Mouse (Mus musculus) forebrain, embryonic 14.5 days (tissue): ENCODE measurements around the gene Cope. TPM values are rescaled to one million over a fixed set of nuclear protein-coding genes. Genes with fewer than 3 reads are reported as not detected.

Experiments
- ATAC-seq: fragments of 200-750 bp; cut with Nextera tagmentation; 2 replicates; pipeline ENCODE4 v1.8.0; 2017; ENCODE audit warnings: mild to moderate bottlenecking, moderate library complexity
- DNase-seq: peaks from one replicate; pipeline ENCODE4 v3.0.0-alpha.2; 2015; ENCODE audit warnings: low spot score
- H3K27ac ChIP-seq: fragments of 300-500 bp; sonication (generic); 2 replicates; pipeline ENCODE4 v1.5.1; 2014; ENCODE audit warnings: low read depth, mild to moderate bottlenecking, control low read depth, low read length, moderate library complexity
- H3K27me3 ChIP-seq: fragments of 300-500 bp; sonication (generic); replicated peaks from 2 replicates; pipeline ENCODE4 v1.6.1; 2014; ENCODE audit warnings: low read length, control low read depth, mixed read lengths; ENCODE audit not compliant: control insufficient read depth, insufficient read depth
- H3K36me3 ChIP-seq: fragments of 300-500 bp; sonication (generic); 2 replicates; pipeline ENCODE4 v1.6.1; 2014; ENCODE audit warnings: low read length, control low read depth; ENCODE audit not compliant: control insufficient read depth, insufficient read depth
- H3K4me1 ChIP-seq: fragments of 300-500 bp; sonication (generic); 2 replicates; pipeline ENCODE4 v1.6.1; 2014; ENCODE audit warnings: antibody characterized with exemption, low read length, control low read depth; ENCODE audit not compliant: control insufficient read depth, insufficient read depth
- H3K4me2 ChIP-seq: fragments of 300-500 bp; sonication (generic); 2 replicates; pipeline ENCODE4 v1.6.1; 2014; ENCODE audit warnings: mild to moderate bottlenecking, control low read depth, low read length
- H3K4me3 ChIP-seq: fragments of 300-500 bp; sonication (generic); 2 replicates; pipeline ENCODE4 v1.5.1; 2014; ENCODE audit warnings: low read depth, low read length, control low read depth
- H3K9ac ChIP-seq: fragments of 300-500 bp; sonication (generic); 2 replicates; pipeline ENCODE4 v1.6.1; 2014; ENCODE audit warnings: mild to moderate bottlenecking, low read length, control low read depth, moderate library complexity
- H3K9me3 ChIP-seq: fragments of 300-500 bp; sonication (generic); replicated peaks from 2 replicates; pipeline ENCODE4 v1.6.1; 2016; ENCODE audit warnings: low read length, control low read depth, mixed read lengths; ENCODE audit not compliant: control insufficient read depth
- WGBS: fragments of 180-500 bp; shearing (Covaris S2); extraction: QIAGEN DNeasy Blood & Tissue Kit; methylation state at CpG from one replicate; pipeline ENCODE4 v1.1.7; 2014; 5-methylcytosine and 5-hydroxymethylcytosine counted together
- polyA plus RNA-seq: library from polyadenylated mRNA; unstranded; fragments of >200 nt; fragmentation: Nextera tagmentation; extraction: Ambion mirVana; gene quantifications from 2 replicates; pipeline ENCODE4 v1.2.1, GENCODE M21; 2014

The Cope gene
- polyA plus RNA-seq, 1 experiment from 2014 or later = 332 TPM

GRCm38 (mm10) chr8:70351035-70351999 lies 49.0 kb downstream of the Cope start:
- Histone ChIP-seq H3K4me3 (peak overlapping the region; percentile 100), H3K9me3 (no peaks in the 10 kb centered on the region), H3K4me2 (peak overlapping the region; percentile 99), H3K27me3 (no peaks in the 10 kb centered on the region), H3K9ac (peak overlapping the region; percentile 97), H3K27ac (no peak overlapping the region), H3K4me1 (peaks cover 25% of the 10 kb centered on the region), H3K36me3 (peaks cover 25% of the 10 kb centered on the region)
- ATAC-seq (no peak), DNase-seq (no peak)
- 56% methylated on average over 15 of the region's 15 CpGs for WGBS

- peak overlapping the region; percentile 97 for H3K9ac ChIP-seq
- H3K4me2 ChIP-seq = peak overlapping the region; percentile 99
- WGBS = 24% methylated on average over 3 of the region's 3 CpGs
- H3K4me3 ChIP-seq = peak overlapping the region; percentile 100
- ATAC-seq (no peak), DNase-seq (no peak)
- peaks cover 25% of the 10 kb centered on the region for H3K4me1 ChIP-seq
- H3K9me3 ChIP-seq = no peaks in the 10 kb centered on the region
- no peaks in the 10 kb centered on the region for H3K27me3 ChIP-seq
- peaks cover 21% of the 10 kb centered on the region for H3K36me3 ChIP-seq
- no peak overlapping the region for H3K27ac ChIP-seq
Observed at GRCm38 (mm10) chr8:70352000-70352384, 49.7 kb downstream of the Cope start.

- peak overlapping the region; percentile 97 for H3K9ac ChIP-seq
- H3K27ac ChIP-seq = peak overlapping the region; percentile 82
- peaks cover 21% of the 10 kb centered on the region for H3K36me3 ChIP-seq
- H3K27me3 ChIP-seq = no peaks in the 10 kb centered on the region
- no peaks in the 10 kb centered on the region for H3K9me3 ChIP-seq
- peaks cover 25% of the 10 kb centered on the region for H3K4me1 ChIP-seq
- 0% methylated on average over 61 of the region's 64 CpGs for WGBS
- DNase-seq (no peak), ATAC-seq (peak; percentile 60)
- H3K4me3 ChIP-seq = peak overlapping the region; percentile 100
- peak overlapping the region; percentile 99 for H3K4me2 ChIP-seq
Observed at GRCm38 (mm10) chr8:70352657-70353151, 50.4 kb downstream of the Cope start.

- H3K36me3 ChIP-seq = peaks cover 21% of the 10 kb centered on the region
- H3K4me1 ChIP-seq = peaks cover 25% of the 10 kb centered on the region
- ATAC-seq = peak; percentile 91
- under 1% methylated on average over 51 of the region's 69 CpGs for WGBS
- peak within 1 kb of the TSS; percentile 100 for H3K4me3 ChIP-seq
- H3K9me3 ChIP-seq = no peaks in the 10 kb centered on the region
- peak within 1 kb of the TSS; percentile 82 for H3K27ac ChIP-seq
- peak within 1 kb of the TSS; percentile 99 for H3K4me2 ChIP-seq
- peak within 1 kb of the TSS; percentile 97 for H3K9ac ChIP-seq
- no peaks in the 10 kb centered on the region for H3K27me3 ChIP-seq
- peak; percentile 99 for DNase-seq
Observed at GRCm38 (mm10) chr8:70353194-70353817, 51.0 kb downstream of the Cope start, which contains the start of gene Upf1. TSS of gene Upf1 (minus strand) at chr8:70353278.

GRCm38 (mm10) chr8:70354004-70354403 lies 51.7 kb downstream of the Cope start:
- WGBS = 65% methylated on average over 4 of the region's 4 CpGs
- no peak for ATAC-seq
- Histone ChIP-seq H3K9ac (peak overlapping the region; percentile 62), H3K27ac (peak overlapping the region; percentile 76), H3K9me3 (no peaks in the 10 kb centered on the region), H3K27me3 (no peaks in the 10 kb centered on the region), H3K36me3 (peaks cover 14% of the 10 kb centered on the region), H3K4me1 (peaks cover 25% of the 10 kb centered on the region), H3K4me2 (peak overlapping the region; percentile 72), H3K4me3 (peak overlapping the region; percentile 100)
- no peak for DNase-seq

- no peak overlapping the region for H3K9ac ChIP-seq
- DNase-seq (no peak), ATAC-seq (no peak)
- H3K36me3 ChIP-seq = no peaks in the 10 kb centered on the region
- H3K27me3 ChIP-seq = no peaks in the 10 kb centered on the region
- no peak overlapping the region for H3K4me2 ChIP-seq
- WGBS = 88% methylated on average over 1 of the region's 1 CpGs
- H3K27ac ChIP-seq = no peak overlapping the region
- H3K4me1 ChIP-seq = peaks cover 16% of the 10 kb centered on the region
- H3K9me3 ChIP-seq = no peaks in the 10 kb centered on the region
- no peak overlapping the region for H3K4me3 ChIP-seq
Observed at GRCm38 (mm10) chr8:70356111-70356510, 53.8 kb downstream of the Cope start.

GRCm38 (mm10) chr8:70359411-70359810 lies 57.1 kb downstream of the Cope start:
- H3K4me3 ChIP-seq = no peak overlapping the region
- DNase-seq (no peak), ATAC-seq (no peak)
- no peak overlapping the region for H3K9ac ChIP-seq
- no peaks in the 10 kb centered on the region for H3K4me1 ChIP-seq
- H3K27ac ChIP-seq = no peak overlapping the region
- 29% methylated on average over 3 of the region's 3 CpGs for WGBS
- H3K36me3 ChIP-seq = no peaks in the 10 kb centered on the region
- H3K9me3 ChIP-seq = no peaks in the 10 kb centered on the region
- H3K4me2 ChIP-seq = no peak overlapping the region
- H3K27me3 ChIP-seq = no peaks in the 10 kb centered on the region

GRCm38 (mm10) chr8:70360769-70361168 lies 58.5 kb downstream of the Cope start:
- no peak overlapping the region for H3K9ac ChIP-seq
- no peaks in the 10 kb centered on the region for H3K4me1 ChIP-seq
- H3K4me3 ChIP-seq = no peak overlapping the region
- 48% methylated on average over 4 of the region's 4 CpGs for WGBS
- no peaks in the 10 kb centered on the region for H3K9me3 ChIP-seq
- DNase-seq (no peak), ATAC-seq (no peak)
- H3K36me3 ChIP-seq = no peaks in the 10 kb centered on the region
- H3K27ac ChIP-seq = no peak overlapping the region
- H3K4me2 ChIP-seq = no peak overlapping the region
- H3K27me3 ChIP-seq = no peaks in the 10 kb centered on the region
